Mouse (Mus musculus) adrenal gland, postnatal 25 days (tissue): ENCODE results near the gene Sypl2. TPM values are rescaled to one million over a fixed set of nuclear protein-coding genes. Genes with fewer than 3 reads are reported as not detected.

Source experiments
- DNase-seq: peaks from one replicate; pipeline ENCODE4 v3.0.0; 2021; ENCODE audit warnings: mixed read lengths
- total RNA-seq: library from RNA; stranded (reverse); gene quantifications from 2 replicates; pipeline ENCODE4 v1.2.3, GENCODE M21; 2021

Sypl2 gene
- total RNA-seq, 1 experiment from 2014 or later: 0.15 TPM

GRCm38 (mm10) chr3:108178756-108179715 lies 47.4 kb downstream of the Sypl2 start:
- DNase-seq: no peak

- peak; percentile 58 for DNase-seq
Measured at GRCm38 (mm10) chr3:108174672-108175531, 51.5 kb downstream of the Sypl2 start.

- DNase-seq: no peak
Measured at GRCm38 (mm10) chr3:108169199-108169598, 57.2 kb downstream of the Sypl2 start.

GRCm38 (mm10) chr3:108167499-108167898 lies 58.9 kb downstream of the Sypl2 start:
- no peak for DNase-seq

- DNase-seq: no peak
Measured at GRCm38 (mm10) chr3:108166486-108167211, 59.8 kb downstream of the Sypl2 start.

GRCm38 (mm10) chr3:108165532-108166315 lies 60.7 kb downstream of the Sypl2 start:
- DNase-seq: no peak

GRCm38 (mm10) chr3:108164807-108165206 lies 61.6 kb downstream of the Sypl2 start:
- peak; percentile 73 for DNase-seq

- no peak for DNase-seq
Measured at GRCm38 (mm10) chr3:108164091-108164490, 62.4 kb downstream of the Sypl2 start.

Other genes starting within 250 kb of the Sypl2 start
- 131 and 136 TPM in 2 replicates for gene Gstm2, start 240.2 kb downstream of the Sypl2 start, total RNA-seq
- gene Gstm1, start 208.7 kb downstream of the Sypl2 start, total RNA-seq: 277 and 344 TPM in 2 replicates
- 13.2 and 17.1 TPM in 2 replicates for gene Gstm4, start 181.8 kb downstream of the Sypl2 start, total RNA-seq
- gene Ampd2, start 140.0 kb downstream of the Sypl2 start, total RNA-seq: 178 and 283 TPM in 2 replicates
- 13.2 and 13.4 TPM in 2 replicates for gene Gnat2, start 133.9 kb downstream of the Sypl2 start, total RNA-seq
- gene Gnai3, start 80.5 kb downstream of the Sypl2 start, total RNA-seq: 136 and 143 TPM in 2 replicates
- 0.49 TPM in 1 of 2 replicates, not detected in the other for gene Gpr61, start 71.8 kb downstream of the Sypl2 start, total RNA-seq
- gene Amigo1, start 40.3 kb downstream of the Sypl2 start, total RNA-seq: 21.0 and 24.7 TPM in 2 replicates
- 8.7 and 12.1 TPM in 2 replicates for gene Cyb561d1, start 25.4 kb downstream of the Sypl2 start, total RNA-seq
- gene Atxn7l2, start 15.7 kb downstream of the Sypl2 start, total RNA-seq: 12.8 and 15.1 TPM in 2 replicates
- 74.3 and 95.5 TPM in 2 replicates for gene Psma5, start 30.3 kb upstream of the Sypl2 start, total RNA-seq
- gene Sort1, start 57.4 kb upstream of the Sypl2 start, total RNA-seq: 27.7 and 28.6 TPM in 2 replicates
- not detected in 2 replicates for gene Mybphl, start 138.3 kb upstream of the Sypl2 start, total RNA-seq
- 2.5 and 3.7 TPM in 2 replicates for gene Psrc1, start 157.2 kb upstream of the Sypl2 start, total RNA-seq
- 6.4 and 7.5 TPM in 2 replicates for gene Celsr2, start 188.9 kb upstream of the Sypl2 start, total RNA-seq
- gene Sars, start 218.6 kb upstream of the Sypl2 start, total RNA-seq: 170 and 185 TPM in 2 replicates